Mouse (Mus musculus): Measurements from ENCODE around the gene Gprin1.

Gprin1 gene

GRCm38 (mm10) chr13:54760164-54760795, 10.6 kb upstream of the Gprin1 start:
- no peak for DNase-seq (ENCODE audit: extremely low spot score, low read depth, low spot score)

- no peak for DNase-seq (ENCODE audit: extremely low spot score, low read depth, low spot score)
These were observed 9.8 kb upstream of the Gprin1 start for GRCm38 (mm10) chr13:54759496-54759895.

- DNase-seq (ENCODE audit: extremely low spot score, low read depth, low spot score): no peak
These were observed 9.2 kb upstream of the Gprin1 start for GRCm38 (mm10) chr13:54758756-54759470.

- DNase-seq (ENCODE audit: extremely low spot score, low read depth, low spot score): peak; percentile 76
These were observed 8.5 kb upstream of the Gprin1 start for GRCm38 (mm10) chr13:54758045-54758755.

GRCm38 (mm10) chr13:54757093-54757830, 7.6 kb upstream of the Gprin1 start:
- DNase-seq (ENCODE audit: extremely low spot score, low read depth, low spot score): no peak

GRCm38 (mm10) chr13:54756156-54756712, 6.6 kb upstream of the Gprin1 start:
- no peak for DNase-seq (ENCODE audit: extremely low spot score, low read depth, low spot score)

GRCm38 (mm10) chr13:54755201-54755830, 5.6 kb upstream of the Gprin1 start:
- DNase-seq (ENCODE audit: extremely low spot score, low read depth, low spot score): no peak

GRCm38 (mm10) chr13:54754169-54755080, 4.8 kb upstream of the Gprin1 start:
- DNase-seq (ENCODE audit: extremely low spot score, low read depth, low spot score): no peak

- no peak for DNase-seq (ENCODE audit: extremely low spot score, low read depth, low spot score)
These were observed 4.1 kb upstream of the Gprin1 start for GRCm38 (mm10) chr13:54753733-54754132.

GRCm38 (mm10) chr13:54752656-54753055, 3.0 kb upstream of the Gprin1 start:
- DNase-seq (ENCODE audit: extremely low spot score, low read depth, low spot score): no peak

GRCm38 (mm10) chr13:54750699-54751098, 1.0 kb upstream of the Gprin1 start:
- DNase-seq (ENCODE audit: extremely low spot score, low read depth, low spot score): no peak

- no peak for DNase-seq (ENCODE audit: extremely low spot score, low read depth, low spot score)
These were observed 412 bp downstream of the Gprin1 start for GRCm38 (mm10) chr13:54749061-54749863.

GRCm38 (mm10) chr13:54748721-54749060, 983 bp downstream of the Gprin1 start:
- DNase-seq (ENCODE audit: extremely low spot score, low read depth, low spot score): no peak

- DNase-seq (ENCODE audit: extremely low spot score, low read depth, low spot score): no peak
These were observed 1.5 kb downstream of the Gprin1 start for GRCm38 (mm10) chr13:54748190-54748589.

GRCm38 (mm10) chr13:54746896-54747295, 2.8 kb downstream of the Gprin1 start:
- DNase-seq (ENCODE audit: extremely low spot score, low read depth, low spot score): no peak

GRCm38 (mm10) chr13:54746110-54746509, 3.6 kb downstream of the Gprin1 start:
- no peak for DNase-seq (ENCODE audit: extremely low spot score, low read depth, low spot score)

- DNase-seq (ENCODE audit: extremely low spot score, low read depth, low spot score): no peak
These were observed 11.5 kb downstream of the Gprin1 start for GRCm38 (mm10) chr13:54738213-54738601.

- DNase-seq (ENCODE audit: extremely low spot score, low read depth, low spot score): no peak
These were observed 12.0 kb downstream of the Gprin1 start for GRCm38 (mm10) chr13:54737488-54738212.

Data from hindlimb bud, embryonic 11.5 days (tissue).